Mouse (Mus musculus) CH12.LX (cell line): ENCODE results near the gene Nacc1. TPM values are rescaled to one million over a fixed set of nuclear protein-coding genes. Genes with fewer than 3 reads are reported as not detected.

Source experiments
- DNase-seq: peaks from one replicate; pipeline ENCODE4 v3.0.0-alpha.2; 2013; ENCODE audit errors: extremely low read depth
- H3K27ac ChIP-seq: 2 replicates; pipeline ENCODE4 v1.5.1; 2012; ENCODE audit warnings: low read depth, mild to moderate bottlenecking, control low read depth, moderate library complexity; ENCODE audit not compliant: insufficient read depth
- H3K27me3 ChIP-seq: replicated peaks from 2 replicates; pipeline ENCODE3; 2012; ENCODE audit warnings: inconsistent platforms
- H3K36me3 ChIP-seq, 2 experiments: replicated peaks in 1 of 2; 2 replicates each; pipeline versions ENCODE3 to v1.6.1; 2012; ENCODE audit warnings: inconsistent platforms in 1 of 2, low read length in 1 of 2, mild to moderate bottlenecking in 1 of 2, mixed read lengths in 1 of 2, moderate library complexity in 1 of 2; ENCODE audit not compliant: control insufficient read depth in 1 of 2, insufficient read depth in 1 of 2
- H3K4me1 ChIP-seq, 2 experiments: 2 replicates each; pipeline ENCODE4 v1.6.1; 2012; ENCODE audit warnings: inconsistent platforms in 1 of 2, moderate library complexity in 1 of 2; ENCODE audit not compliant: insufficient read depth in 2 of 2, control insufficient read depth in 1 of 2
- H3K4me2 ChIP-seq: 2 replicates; pipeline ENCODE4 v1.6.1; 2012; ENCODE audit warnings: low read depth, mild to moderate bottlenecking, control low read depth; ENCODE audit not compliant: poor library complexity, insufficient read depth, severe bottlenecking
- H3K4me3 ChIP-seq, 3 experiments: fragments of 150-350 bp in 1 of 3; sonication (generic) in 1 of 3; replicated peaks in 1 of 3; 2 replicates each; pipeline versions ENCODE3 to v1.5.1; 2011 to 2012; ENCODE audit warnings: low read depth in 2 of 3, low read length in 2 of 3, mild to moderate bottlenecking in 2 of 3, moderate library complexity in 2 of 3, control low read depth in 1 of 3, improper control_type of control experiment in 1 of 3, inconsistent platforms in 1 of 3, mixed read lengths in 1 of 3; ENCODE audit not compliant: poor library complexity in 1 of 3
- H3K79me2 ChIP-seq: replicated peaks from 2 replicates; pipeline ENCODE4 v1.6.1; 2012; ENCODE audit warnings: mild to moderate bottlenecking, moderate library complexity; ENCODE audit not compliant: control insufficient read depth, poor library complexity, insufficient read depth, severe bottlenecking; ENCODE audit errors: extremely low read depth
- H3K9ac ChIP-seq: 2 replicates; pipeline ENCODE4 v1.6.1; 2012; ENCODE audit warnings: low read depth, mild to moderate bottlenecking, control low read depth, moderate library complexity; ENCODE audit not compliant: insufficient read depth
- H3K9me3 ChIP-seq: replicated peaks from 2 replicates; pipeline ENCODE3; 2012; ENCODE audit warnings: low read length, inconsistent platforms, mixed read lengths
- BHLHE40 ChIP-seq: IDR thresholded peaks from 2 replicates; pipeline ENCODE4 v1.6.1; 2011; ENCODE audit warnings: mild to moderate bottlenecking, low read depth, low read length, improper control_type of control experiment
- CHD1 ChIP-seq: IDR thresholded peaks from 2 replicates; pipeline ENCODE4 v1.6.1; 2012; ENCODE audit warnings: low read depth, low read length, improper control_type of control experiment, inconsistent platforms
- CHD2 ChIP-seq: IDR thresholded peaks from 2 replicates; pipeline ENCODE4 v1.6.1; 2011; ENCODE audit warnings: low read length, improper control_type of control experiment
- E2F4 ChIP-seq: IDR thresholded peaks from 2 replicates; pipeline ENCODE4 v1.6.1; 2011; ENCODE audit warnings: low read depth, low read length, improper control_type of control experiment; ENCODE audit not compliant: insufficient replicate concordance
- ETS1 ChIP-seq: conservative IDR thresholded peaks from 2 replicates; pipeline ENCODE4 v1.6.1; 2012; ENCODE audit warnings: low read depth, mild to moderate bottlenecking, inconsistent platforms, low read length, improper control_type of control experiment, moderate library complexity
- HCFC1 ChIP-seq: IDR thresholded peaks from 2 replicates; pipeline ENCODE4 v1.6.1; 2012; ENCODE audit warnings: low read depth, mild to moderate bottlenecking, inconsistent platforms, low read length, improper control_type of control experiment
- IRF4 ChIP-seq: IDR thresholded peaks from 2 replicates; pipeline ENCODE4 v1.6.1; 2014; ENCODE audit warnings: low read depth, mild to moderate bottlenecking, inconsistent platforms, low read length, improper control_type of control experiment
- JUN ChIP-seq: IDR thresholded peaks from 2 replicates; pipeline ENCODE4 v1.6.1; 2011; ENCODE audit warnings: low read depth, mild to moderate bottlenecking, low read length, improper control_type of control experiment, moderate library complexity; ENCODE audit not compliant: insufficient read depth
- MAX ChIP-seq: IDR thresholded peaks from 2 replicates; pipeline ENCODE4 v1.6.1; 2011; ENCODE audit warnings: low read length, improper control_type of control experiment
- MEF2A ChIP-seq: IDR thresholded peaks from 2 replicates; pipeline ENCODE4 v1.6.1; 2014; ENCODE audit warnings: low read depth, mild to moderate bottlenecking, inconsistent platforms, low read length, improper control_type of control experiment, borderline replicate concordance
- MXI1 ChIP-seq: IDR thresholded peaks from 2 replicates; pipeline ENCODE4 v1.6.1; 2011; ENCODE audit warnings: mild to moderate bottlenecking, low read depth, low read length, improper control_type of control experiment
- NELFE ChIP-seq: IDR thresholded peaks from 2 replicates; pipeline ENCODE4 v1.6.1; 2011; ENCODE audit warnings: low read depth, low read length, improper control_type of control experiment
- NRF1 ChIP-seq: IDR thresholded peaks from 2 replicates; pipeline ENCODE4 v1.6.1; 2014; ENCODE audit warnings: low read depth, mild to moderate bottlenecking, inconsistent platforms, low read length, improper control_type of control experiment, moderate library complexity
- POLR2A ChIP-seq: IDR thresholded peaks from 2 replicates; pipeline ENCODE4 v1.6.1; 2011; ENCODE audit warnings: low read depth, mild to moderate bottlenecking, improper control_type of control experiment, low read length
- POLR2AphosphoS2 ChIP-seq: IDR thresholded peaks from 2 replicates; pipeline ENCODE4 v1.6.1; 2011; ENCODE audit warnings: low read depth, low read length, improper control_type of control experiment
- SIN3A ChIP-seq: IDR thresholded peaks from 2 replicates; pipeline ENCODE4 v1.6.1; 2012; ENCODE audit warnings: low read length, improper control_type of control experiment, inconsistent platforms
- SMC3 ChIP-seq: IDR thresholded peaks from 2 replicates; pipeline ENCODE4 v1.6.1; 2011; ENCODE audit warnings: low read depth, low read length, improper control_type of control experiment
- TBP ChIP-seq: conservative IDR thresholded peaks from 2 replicates; pipeline ENCODE4 v1.6.1; 2011; ENCODE audit warnings: low read depth, low read length, improper control_type of control experiment
- TCF12 ChIP-seq: IDR thresholded peaks from 2 replicates; pipeline ENCODE4 v1.6.1; 2014; ENCODE audit warnings: low read depth, mild to moderate bottlenecking, inconsistent platforms, low read length, improper control_type of control experiment
- USF1 ChIP-seq: IDR thresholded peaks from 2 replicates; pipeline ENCODE4 v1.6.1; 2014; ENCODE audit warnings: low read depth, mild to moderate bottlenecking, inconsistent platforms, low read length, improper control_type of control experiment
- USF2 ChIP-seq: conservative IDR thresholded peaks from 2 replicates; pipeline ENCODE4 v1.6.1; 2011; ENCODE audit warnings: low read depth, low read length, improper control_type of control experiment
- dilution Hi-C: fragments of 300-500 bp; cut with MboI; formaldehyde crosslinking; loops from 2 replicates; pipeline ENCODE4 v1.14.3; 2020; ENCODE audit warnings: low sequenced_read_pairs; ENCODE audit not compliant: extremely low pct_unique_long_range_greater_than_20kb, extremely low pct_ligation_motif_present
- in situ Hi-C: fragments of 300-500 bp; cut with MboI; formaldehyde crosslinking; loops from 3 replicates; pipeline ENCODE4 v1.14.3; 2019; ENCODE audit warnings: low sequenced_read_pairs, low pct_ligation_motif_present, low pct_unique_long_range_greater_than_20kb, mixed read lengths
- polyA plus RNA-seq: library from polyadenylated mRNA; unstranded; fragments of >175 nt; gene quantifications from 2 replicates; pipeline ENCODE4 v1.2.1, GENCODE M21; 2012; ENCODE audit warnings: low read depth; ENCODE audit not compliant: insufficient read length
- total RNA-seq, 2 experiments: library from RNA; depleted of rRNA; stranded (reverse); fragments of 300-350 nt in 1 of 2; fragments of >200 nt in 1 of 2; gene quantifications; 2 replicates each; pipeline ENCODE4 v1.2.3; 2012 to 2014

The Nacc1 gene
- total and polyA plus RNA-seq, 3 experiments = 23.3 to 84.1 (median 45.1) TPM

- no peak for TF ChIP-seq USF2
- no peak for TF ChIP-seq JUN
- no peak for TF ChIP-seq HCFC1
- no peak for TF ChIP-seq MEF2A
- Histone ChIP-seq H3K79me2 (peaks cover 20% of the 10 kb centered on the region), H3K4me3 (no peak overlapping the region), H3K4me2 (0 out of 2 replicates have a peak overlapping the region, but pooled peaks have one; percentile 18), H3K9ac (0 out of 2 replicates have a peak overlapping the region, but pooled peaks have one; percentile 38), H3K27ac (no peak overlapping the region), H3K4me1 (peaks cover 7 to 36% of the 10 kb centered on the region in 2 experiments), H3K9me3 (no peaks in the 10 kb centered on the region), H3K27me3 (no peaks in the 10 kb centered on the region), H3K36me3 (no peaks in the 10 kb centered on the region)
- in situ Hi-C loops = no loop called here
- no peak for DNase-seq
- dilution Hi-C loops = no loop called here
These were observed 30.0 kb downstream of the Nacc1 start for GRCm38 (mm10) chr8:84657680-84658079.

- dilution Hi-C loops = no loop called here
- peaks cover 7 to 36% of the 10 kb centered on the region in 2 experiments for H3K4me1 ChIP-seq
These were observed 30.5 kb downstream of the Nacc1 start for GRCm38 (mm10) chr8:84657203-84657602.

GRCm38 (mm10) chr8:84656641-84657126 is 31.0 kb downstream of the Nacc1 start:
- Histone ChIP-seq H3K9me3 (no peaks in the 10 kb centered on the region), H3K4me1 (peaks cover 7 to 36% of the 10 kb centered on the region in 2 experiments), H3K4me3 (peak overlapping the region in 2 of 3 experiments; percentile 6 to 11), H3K36me3 (no peaks in the 10 kb centered on the region), H3K27ac (no peak overlapping the region), H3K27me3 (no peaks in the 10 kb centered on the region), H3K4me2 (peak overlapping the region; percentile 18), H3K9ac (peak overlapping the region; percentile 38; the same call in 1 of the 2 replicates), H3K79me2 (peaks cover 15% of the 10 kb centered on the region)
- peak; percentile 60 for DNase-seq
- peak; percentile 47; the same call in 1 of the 2 replicates for TF ChIP-seq IRF4
- TF ChIP-seq SIN3A = no peak
- TF ChIP-seq BHLHE40 = peak; percentile 74
- peak; percentile 41; the same call in 1 of the 2 replicates for TF ChIP-seq CHD1
- peak; percentile 41; the same call in 1 of the 2 replicates for TF ChIP-seq POLR2A
- TF ChIP-seq TCF12 = peak; percentile 51; the same call in 1 of the 2 replicates
- peak; percentile 53 for TF ChIP-seq ETS1
- no peak for TF ChIP-seq HCFC1
- TF ChIP-seq TBP = 0 out of 2 replicates have a peak, but pooled peaks have one; percentile 26
- TF ChIP-seq MEF2A = peak; percentile 70
- 0 out of 2 replicates have a peak, but pooled peaks have one; percentile 35 for TF ChIP-seq E2F4
- in situ Hi-C loops (no loop called here), dilution Hi-C loops (no loop called here)

More at GRCm38 (mm10) chr8:84657203-84657602, 30.5 kb downstream of the Nacc1 start:
- Histone ChIP-seq H3K4me3 (peak overlapping the region in 1 of 3 experiments; percentile 6), H3K79me2 (peaks cover 20% of the 10 kb centered on the region), H3K9ac (peak overlapping the region; percentile 38; the same call in 1 of the 2 replicates), H3K36me3 (no peaks in the 10 kb centered on the region), H3K4me2 (peak overlapping the region; percentile 18), H3K27ac (no peak overlapping the region), H3K9me3 (no peaks in the 10 kb centered on the region), H3K27me3 (no peaks in the 10 kb centered on the region)
- TF ChIP-seq POLR2A (no peak), CHD2 (no peak), MAX (no peak), ETS1 (no peak), SMC3 (no peak), MXI1 (no peak), BHLHE40 (no peak), POLR2AphosphoS2 (no peak), NRF1 (no peak), NELFE (no peak), USF1 (no peak)
- no peak for DNase-seq
- in situ Hi-C loops = no loop called here
